Mouse (Mus musculus) liver, embryonic 13.5 days (tissue): Measurements from ENCODE around the gene Dolpp1. TPM values are rescaled to one million over a fixed set of nuclear protein-coding genes. Genes with fewer than 3 reads are reported as not detected.

Source experiments
- ATAC-seq: fragments of 200-750 bp; cut with Nextera tagmentation; 2 replicates; pipeline ENCODE4 v1.8.0; 2017; ENCODE audit warnings: low read depth, mild to moderate bottlenecking, moderate number of reproducible peaks, moderate library complexity
- DNase-seq: peaks from one replicate; pipeline ENCODE4 v3.0.0; 2022
- H3K27ac ChIP-seq: fragments of 300-500 bp; sonication (generic); 2 replicates; pipeline ENCODE4 v1.5.1; 2015; ENCODE audit warnings: moderate library complexity, mild to moderate bottlenecking, inconsistent platforms
- H3K27me3 ChIP-seq: fragments of 300-500 bp; sonication (generic); 2 replicates; pipeline ENCODE4 v1.6.1; 2015; ENCODE audit warnings: mild to moderate bottlenecking, inconsistent platforms
- H3K36me3 ChIP-seq: fragments of 300-500 bp; sonication (generic); 2 replicates; pipeline ENCODE4 v1.6.1; 2015; ENCODE audit warnings: mild to moderate bottlenecking, inconsistent platforms
- H3K4me1 ChIP-seq: fragments of 300-500 bp; sonication (generic); replicated peaks from 2 replicates; pipeline ENCODE4 v1.6.1; 2015; ENCODE audit warnings: inconsistent platforms
- H3K4me2 ChIP-seq: fragments of 300-500 bp; sonication (generic); 2 replicates; pipeline ENCODE4 v1.6.1; 2015; ENCODE audit warnings: inconsistent platforms, mild to moderate bottlenecking, moderate library complexity
- H3K4me3 ChIP-seq: fragments of 300-500 bp; sonication (generic); replicated peaks from 2 replicates; pipeline ENCODE4 v1.5.1; 2015; ENCODE audit warnings: mild to moderate bottlenecking, inconsistent platforms
- H3K9ac ChIP-seq: fragments of 300-500 bp; sonication (generic); 2 replicates; pipeline ENCODE4 v1.6.1; 2015; ENCODE audit warnings: mild to moderate bottlenecking, inconsistent platforms
- H3K9me3 ChIP-seq: fragments of 300-500 bp; sonication (generic); replicated peaks from 2 replicates; pipeline ENCODE4 v1.6.1; 2016; ENCODE audit warnings: inconsistent platforms
- WGBS: fragments of 180-500 bp; shearing (Covaris S2); methylation state at CpG from one replicate; pipeline ENCODE4 v1.1.7; 2015; ENCODE audit not compliant: insufficient replicate concordance; 5-methylcytosine and 5-hydroxymethylcytosine counted together
- polyA plus RNA-seq: library from polyadenylated mRNA; unstranded; fragments of >200 nt; fragmentation: Nextera tagmentation; extraction: Ambion mirVana; gene quantifications from 2 replicates; pipeline ENCODE4 v1.2.1, GENCODE M21; 2015

The Dolpp1 gene
- polyA plus RNA-seq, 1 experiment from 2014 or later = 20.3 TPM

GRCm38 (mm10) chr2:30421432-30421831 lies 29.4 kb downstream of the Dolpp1 start:
- H3K36me3 ChIP-seq = peaks cover 52% of the 10 kb centered on the region
- DNase-seq (no peak), ATAC-seq (no peak)
- H3K9ac ChIP-seq = no peak overlapping the region
- no peaks in the 10 kb centered on the region for H3K27me3 ChIP-seq
- 82% methylated on average over 4 of the region's 4 CpGs for WGBS
- no peak overlapping the region for H3K4me2 ChIP-seq
- H3K9me3 ChIP-seq = no peaks in the 10 kb centered on the region
- peaks cover 54% of the 10 kb centered on the region for H3K4me1 ChIP-seq
- H3K27ac ChIP-seq = no peak overlapping the region
- no peak overlapping the region for H3K4me3 ChIP-seq

- H3K9ac ChIP-seq = no peak overlapping the region
- H3K4me2 ChIP-seq = no peak overlapping the region
- DNase-seq (no peak), ATAC-seq (no peak)
- peaks cover 86% of the 10 kb centered on the region for H3K36me3 ChIP-seq
- no peak overlapping the region for H3K4me3 ChIP-seq
- peaks cover 6% of the 10 kb centered on the region for H3K4me1 ChIP-seq
- no peak overlapping the region for H3K27ac ChIP-seq
- no peaks in the 10 kb centered on the region for H3K9me3 ChIP-seq
- H3K27me3 ChIP-seq = no peaks in the 10 kb centered on the region
Measured at GRCm38 (mm10) chr2:30429156-30429555, 37.1 kb downstream of the Dolpp1 start.

DNA sequence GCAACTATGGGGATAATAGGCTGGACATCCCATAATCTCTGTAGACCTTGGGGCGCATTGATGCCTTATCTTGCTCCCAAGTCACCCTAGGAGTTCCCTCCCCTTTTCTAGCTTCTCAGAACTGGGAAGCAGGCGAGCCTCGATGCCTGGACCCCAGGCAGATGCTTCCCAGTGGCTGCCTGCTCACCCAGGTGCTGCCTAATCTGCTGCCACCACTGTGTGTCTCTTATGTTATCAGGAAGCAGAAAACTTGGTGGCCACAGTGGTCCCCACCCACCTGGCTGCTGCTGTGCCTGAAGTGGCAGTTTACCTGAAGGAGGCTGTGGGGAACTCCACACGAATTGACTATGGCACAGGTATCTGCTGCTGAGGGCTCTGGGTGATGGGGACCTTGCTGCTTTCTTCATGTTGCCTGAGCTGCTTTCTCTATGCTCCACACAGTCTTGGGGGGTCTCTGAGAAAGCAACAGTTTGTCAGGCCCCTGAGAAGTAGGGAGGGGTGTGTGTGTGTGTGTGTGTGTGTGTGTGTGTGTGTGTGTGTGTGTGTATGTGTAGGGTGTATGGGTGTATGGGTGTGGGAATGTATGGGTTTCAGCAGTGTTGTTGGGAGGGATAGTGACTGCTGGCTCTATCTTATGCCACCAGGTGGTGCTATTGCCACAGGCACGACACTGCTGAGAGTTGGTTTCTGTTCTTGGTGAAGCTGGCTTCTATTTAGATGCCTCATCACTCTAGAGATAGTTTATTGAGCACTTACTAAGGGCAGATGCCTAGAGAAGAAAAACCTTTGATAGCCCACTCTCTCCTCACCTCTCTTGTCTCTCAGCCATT lies 43.5 kb downstream of the Dolpp1 start:
- H3K4me2 ChIP-seq = peak overlapping the region; percentile 39
- H3K36me3 ChIP-seq = peaks cover 96% of the 10 kb centered on the region
- peaks cover 42% of the 10 kb centered on the region for H3K4me1 ChIP-seq
- no peaks in the 10 kb centered on the region for H3K27me3 ChIP-seq
- ATAC-seq (peak; percentile 71), DNase-seq (peak; percentile 50)
- WGBS = 17% methylated on average over 5 of the region's 5 CpGs
- H3K27ac ChIP-seq = peak overlapping the region; percentile 79
- H3K4me3 ChIP-seq = 0 out of 2 replicates have a peak overlapping the region, but pooled peaks have one; percentile 2
- peak overlapping the region; percentile 54 for H3K9ac ChIP-seq
- H3K9me3 ChIP-seq = no peaks in the 10 kb centered on the region

- no peak for DNase-seq
- Histone ChIP-seq H3K36me3 (peaks cover 94% of the 10 kb centered on the region), H3K27ac (no peak overlapping the region), H3K4me1 (peaks cover 48% of the 10 kb centered on the region), H3K9me3 (no peaks in the 10 kb centered on the region), H3K4me2 (no peak overlapping the region), H3K4me3 (no peak overlapping the region), H3K9ac (no peak overlapping the region), H3K27me3 (no peaks in the 10 kb centered on the region)
- 72% methylated on average over 5 of the region's 5 CpGs for WGBS
- ATAC-seq = no peak
Measured at GRCm38 (mm10) chr2:30436156-30436545, 44.1 kb downstream of the Dolpp1 start.

GRCm38 (mm10) chr2:30436809-30437208 lies 44.8 kb downstream of the Dolpp1 start:
- no peak for DNase-seq
- peaks cover 94% of the 10 kb centered on the region for H3K36me3 ChIP-seq

GRCm38 (mm10) chr2:30437791-30438190 lies 45.7 kb downstream of the Dolpp1 start:
- Histone ChIP-seq H3K9me3 (no peaks in the 10 kb centered on the region), H3K27me3 (no peaks in the 10 kb centered on the region), H3K27ac (no peak overlapping the region), H3K4me1 (peaks cover 63% of the 10 kb centered on the region), H3K9ac (no peak overlapping the region), H3K4me2 (no peak overlapping the region), H3K4me3 (no peak overlapping the region), H3K36me3 (peaks cover 94% of the 10 kb centered on the region)
- 78% methylated on average over 4 of the region's 4 CpGs for WGBS
- ATAC-seq = no peak
- no peak for DNase-seq

More at GRCm38 (mm10) chr2:30436809-30437208, 44.8 kb downstream of the Dolpp1 start:
- Histone ChIP-seq H3K27me3 (no peaks in the 10 kb centered on the region), H3K27ac (no peak overlapping the region), H3K4me2 (no peak overlapping the region), H3K4me3 (no peak overlapping the region), H3K4me1 (peaks cover 53% of the 10 kb centered on the region), H3K9ac (no peak overlapping the region), H3K9me3 (no peaks in the 10 kb centered on the region)
- ATAC-seq = no peak
- 88% methylated on average over 4 of the region's 4 CpGs for WGBS

DNA sequence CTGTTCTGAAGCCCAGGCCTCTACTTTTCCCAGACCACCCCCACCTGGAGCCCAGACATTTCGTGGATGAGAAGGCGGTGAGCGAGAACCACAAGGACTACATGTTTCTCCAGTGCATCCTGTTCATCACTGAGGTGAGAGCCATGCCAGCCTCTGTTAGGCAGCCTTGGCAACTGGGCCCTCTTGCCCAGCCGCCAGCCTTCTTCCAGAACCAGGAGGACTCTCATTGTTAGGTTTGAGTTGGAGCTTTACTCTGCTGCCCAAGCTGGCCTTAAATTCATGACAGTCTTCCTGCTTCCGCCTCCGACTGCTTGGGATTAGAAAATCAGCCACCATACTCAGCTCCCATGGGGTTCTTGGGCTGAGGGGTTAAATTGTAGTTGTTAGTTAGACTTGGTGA lies 47.6 kb downstream of the Dolpp1 start:
- no peaks in the 10 kb centered on the region for H3K9me3 ChIP-seq
- ATAC-seq (no peak), DNase-seq (no peak)
- peaks cover 95% of the 10 kb centered on the region for H3K36me3 ChIP-seq
- 90% methylated on average over 6 of the region's 6 CpGs for WGBS
- H3K4me3 ChIP-seq = no peak overlapping the region
- H3K4me2 ChIP-seq = no peak overlapping the region
- peaks cover 65% of the 10 kb centered on the region for H3K4me1 ChIP-seq
- H3K9ac ChIP-seq = no peak overlapping the region
- H3K27ac ChIP-seq = peak overlapping the region; percentile 85; the same call in 1 of the 2 replicates
- H3K27me3 ChIP-seq = no peaks in the 10 kb centered on the region

DNA sequence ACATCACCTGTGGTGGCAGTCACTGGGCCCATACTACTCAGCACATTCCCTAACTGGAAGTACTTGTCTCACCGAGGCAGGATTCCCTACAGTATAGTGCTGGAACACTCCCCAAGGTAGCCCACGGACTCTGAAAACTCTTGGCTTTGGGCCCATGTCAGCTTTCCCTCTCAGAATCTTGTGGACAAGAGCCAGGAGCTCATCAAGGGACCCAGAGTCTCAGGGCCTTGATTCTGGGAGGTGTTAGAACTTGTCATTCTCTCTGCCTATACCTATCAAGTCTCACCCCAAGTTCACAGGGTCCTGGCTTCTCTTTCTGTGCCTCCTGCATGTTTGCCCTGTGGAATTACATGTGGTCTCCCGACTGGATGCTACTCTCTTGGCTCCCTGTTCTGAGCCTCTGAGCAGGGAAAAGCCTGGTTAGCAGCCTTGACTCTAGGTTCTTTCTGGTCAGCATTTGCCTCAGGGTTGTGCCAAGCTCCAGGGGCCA lies 48.2 kb downstream of the Dolpp1 start:
- Histone ChIP-seq H3K27ac (peak overlapping the region; percentile 85), H3K27me3 (no peaks in the 10 kb centered on the region), H3K4me1 (peaks cover 65% of the 10 kb centered on the region), H3K4me2 (no peak overlapping the region), H3K36me3 (peaks cover 96% of the 10 kb centered on the region), H3K4me3 (no peak overlapping the region), H3K9me3 (no peaks in the 10 kb centered on the region), H3K9ac (0 out of 2 replicates have a peak overlapping the region, but pooled peaks have one; percentile 14)
- WGBS = 79% methylated on average over 3 of the region's 3 CpGs
- ATAC-seq (no peak), DNase-seq (no peak)

DNA sequence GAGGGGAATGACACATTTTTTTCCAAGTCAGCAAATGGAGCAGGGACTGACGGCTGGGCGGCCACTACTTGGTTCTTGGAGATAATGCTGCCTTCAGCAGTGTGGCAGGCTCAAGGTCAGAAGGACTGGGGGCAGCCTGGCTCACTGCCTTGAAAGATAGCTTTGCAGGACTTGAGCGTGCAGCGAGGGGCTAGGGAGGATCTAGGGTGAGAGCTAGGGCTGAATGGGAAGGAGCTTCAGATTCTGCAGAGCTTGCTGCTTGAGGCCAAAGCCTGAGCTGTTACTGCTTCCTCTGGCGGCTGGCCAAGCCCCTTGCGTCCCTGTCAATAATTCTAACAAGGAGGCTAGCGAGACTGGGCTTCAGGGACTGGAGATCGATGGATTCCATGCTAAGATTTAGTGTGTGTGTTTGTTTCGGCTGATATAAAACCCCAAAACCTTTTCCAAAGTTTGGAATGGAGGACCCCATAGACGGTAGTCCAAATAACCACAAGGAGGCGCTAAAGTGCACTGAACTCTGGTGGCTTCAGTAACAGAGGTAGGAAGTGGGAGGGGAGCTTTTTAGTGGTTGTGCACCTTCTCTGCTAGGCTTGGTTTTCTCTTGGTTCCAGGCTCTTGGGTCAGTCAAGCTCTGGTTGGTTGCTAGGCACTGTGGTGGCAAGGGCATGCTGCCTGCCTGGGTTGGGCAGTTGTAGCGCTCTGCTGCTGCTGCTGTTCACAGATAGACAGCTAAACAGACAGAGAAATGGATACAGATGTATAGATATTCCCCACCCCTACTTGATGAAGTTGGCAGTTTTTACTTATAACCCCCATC lies 48.9 kb downstream of the Dolpp1 start:
- peaks cover 97% of the 10 kb centered on the region for H3K36me3 ChIP-seq

DNA sequence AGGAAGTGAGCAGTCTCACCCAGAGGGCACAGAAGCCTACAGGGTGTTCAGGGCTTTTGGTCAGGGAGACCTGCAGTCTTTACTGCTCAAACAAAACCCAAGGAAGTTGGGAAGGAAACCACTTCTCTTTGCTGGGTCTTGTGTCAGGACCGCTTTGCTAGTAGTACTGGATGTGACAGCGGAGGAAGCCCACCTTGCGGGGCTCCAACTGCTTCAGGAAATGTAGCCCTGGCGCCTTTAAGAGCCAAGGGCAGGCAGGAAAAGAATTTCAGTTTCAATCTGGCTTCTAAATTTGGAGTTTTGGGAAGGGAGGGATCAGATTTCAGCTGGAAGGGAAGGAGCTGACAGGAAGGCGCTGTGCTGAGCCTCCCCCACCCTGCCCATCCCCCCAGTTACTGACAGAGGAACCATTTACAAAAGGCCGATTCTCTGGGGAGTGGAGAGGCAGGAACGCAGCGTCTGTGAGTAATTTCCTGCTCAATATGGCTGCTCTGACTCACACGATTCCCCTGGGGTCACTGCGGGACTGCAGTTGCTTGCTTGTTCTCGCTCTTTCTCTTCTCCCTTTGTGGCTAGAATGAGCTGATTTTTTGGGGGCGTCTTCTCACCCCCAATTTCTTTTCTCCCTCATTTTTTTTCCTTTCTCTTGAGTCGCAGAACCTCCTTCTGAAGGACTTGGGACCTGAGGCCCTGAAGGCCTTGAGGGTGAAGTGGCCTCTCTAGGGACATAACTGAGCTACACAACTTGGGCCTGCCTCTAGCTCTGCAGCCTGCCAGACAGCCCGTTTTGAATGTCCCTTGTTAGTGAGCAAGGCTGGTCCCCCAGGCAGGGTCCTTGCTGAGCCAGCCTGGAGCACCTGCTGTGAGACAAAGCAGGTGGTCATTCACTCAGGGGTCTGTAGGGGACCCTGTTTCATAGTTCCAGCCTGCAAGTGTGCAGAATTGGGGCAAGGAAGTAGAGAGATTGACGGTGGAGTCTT lies 49.8 kb downstream of the Dolpp1 start:
- Histone ChIP-seq H3K9ac (peak overlapping the region; percentile 40), H3K4me3 (peak overlapping the region; percentile 18), H3K4me2 (peak overlapping the region; percentile 51), H3K4me1 (peaks cover 65% of the 10 kb centered on the region), H3K27me3 (no peaks in the 10 kb centered on the region), H3K27ac (peak overlapping the region; percentile 85), H3K36me3 (peaks cover 99% of the 10 kb centered on the region), H3K9me3 (no peaks in the 10 kb centered on the region)
- DNase-seq (no peak), ATAC-seq (no peak)
- 46% methylated on average over 15 of the region's 15 CpGs for WGBS

More for the DNA sequence above, 48.9 kb downstream of the Dolpp1 start:
- Histone ChIP-seq H3K4me3 (0 out of 2 replicates have a peak overlapping the region, but pooled peaks have one; percentile 3), H3K9ac (0 out of 2 replicates have a peak overlapping the region, but pooled peaks have one; percentile 14), H3K4me2 (peak overlapping the region; percentile 51; the same call in 1 of the 2 replicates), H3K9me3 (no peaks in the 10 kb centered on the region), H3K27ac (peak overlapping the region; percentile 85), H3K27me3 (no peaks in the 10 kb centered on the region), H3K4me1 (peaks cover 64% of the 10 kb centered on the region)
- DNase-seq = no peak
- WGBS = 28% methylated on average over 12 of the region's 12 CpGs
- peak; percentile 30 for ATAC-seq
